Mouse (Mus musculus): Measurements from ENCODE around the gene Nrxn3. TPM values are rescaled to one million over a fixed set of nuclear protein-coding genes. Genes with fewer than 3 reads are reported as not detected.

Gene Nrxn3
- total RNA-seq, 1 experiment from 2014 or later: 0.18 TPM

GRCm38 (mm10) chr12:89181157-89181561 lies 458.5 kb downstream of the Nrxn3 start:
- DNase-seq: no peak

- DNase-seq: no peak
Observed at GRCm38 (mm10) chr12:89198764-89199525, 476.3 kb downstream of the Nrxn3 start.

- DNase-seq: no peak
Observed at GRCm38 (mm10) chr12:89211608-89212007, 488.9 kb downstream of the Nrxn3 start.

GRCm38 (mm10) chr12:89239826-89240225 lies 517.1 kb downstream of the Nrxn3 start:
- DNase-seq: no peak

GRCm38 (mm10) chr12:89241554-89241953 lies 518.9 kb downstream of the Nrxn3 start:
- no peak for DNase-seq

- no peak for DNase-seq
Observed at GRCm38 (mm10) chr12:89242476-89242875, 519.8 kb downstream of the Nrxn3 start.

- no peak for DNase-seq
Observed at GRCm38 (mm10) chr12:89255275-89255892, 532.7 kb downstream of the Nrxn3 start.

GRCm38 (mm10) chr12:89258879-89259278 lies 536.2 kb downstream of the Nrxn3 start:
- DNase-seq: no peak

- no peak for DNase-seq
Observed at GRCm38 (mm10) chr12:89260076-89260475, 537.4 kb downstream of the Nrxn3 start.

GRCm38 (mm10) chr12:89262261-89262660 lies 539.6 kb downstream of the Nrxn3 start:
- no peak for DNase-seq

- no peak for DNase-seq
Observed at GRCm38 (mm10) chr12:89282362-89283343, 560.0 kb downstream of the Nrxn3 start.

- DNase-seq: no peak
Observed at GRCm38 (mm10) chr12:89284412-89284811, 561.7 kb downstream of the Nrxn3 start.

- no peak for DNase-seq
Observed at GRCm38 (mm10) chr12:89287037-89287436, 564.4 kb downstream of the Nrxn3 start.

- no peak for DNase-seq
Observed at GRCm38 (mm10) chr12:89289589-89290274, 567.1 kb downstream of the Nrxn3 start.

GRCm38 (mm10) chr12:89290736-89291574 lies 568.3 kb downstream of the Nrxn3 start:
- no peak for DNase-seq

GRCm38 (mm10) chr12:89302011-89302410 lies 579.3 kb downstream of the Nrxn3 start:
- DNase-seq: peak; percentile 60

- DNase-seq: no peak
Observed at GRCm38 (mm10) chr12:89310200-89310599, 587.5 kb downstream of the Nrxn3 start.

GRCm38 (mm10) chr12:89312586-89312985 lies 589.9 kb downstream of the Nrxn3 start:
- peak; percentile 38 for DNase-seq

- no peak for DNase-seq
Observed at GRCm38 (mm10) chr12:89325864-89326560, 603.3 kb downstream of the Nrxn3 start.
